29 mouse cellular contexts compared by ENCODE assay signal in genomic region chr11:6962786-6963575, GRCm38 (mm10).
DNase-seq lines count a peak whose midpoint lies in the region; ATAC-seq lines count a peak whose summit lies in the region.
"Had no signal": no experiment of that assay in that cellular context is flagged by ENCODE, and none has a peak within 500 bp of the region (broad histone marks: within the 10 kb centered on the region; RNA-seq: fewer than 3 reads in every experiment).

No protein-coding gene starts in this region.

- no peaks in the 10 kb centered on the region for H3K27me3 ChIP-seq in limb, embryonic 10.5 days (ENCODE audit: low read depth, poor library complexity, severe bottlenecking)
- H3K27me3 ChIP-seq in midbrain, embryonic 16.5 days (ENCODE audit: control insufficient read depth, insufficient read depth, low read depth, low read length) = no peaks in the 10 kb centered on the region
- H3K27me3 ChIP-seq: hindbrain, embryonic 12.5 days; liver, embryonic 15.5 days; neural tube, embryonic 15.5 days had no signal

- no peak overlapping the region for H3K27ac ChIP-seq in limb, embryonic 10.5 days
- H3K27ac ChIP-seq in midbrain, embryonic 16.5 days (ENCODE audit: low read length) = no peak overlapping the region
- H3K27ac ChIP-seq: heart, adult 2 months; hindbrain, embryonic 12.5 days; left cerebral cortex, adult 2 months; liver, embryonic 15.5 days; neural tube, embryonic 15.5 days had no signal

- no peaks in the 10 kb centered on the region for H3K9me3 ChIP-seq in limb, embryonic 10.5 days (replicated peaks)
- H3K9me3 ChIP-seq in midbrain, embryonic 16.5 days (replicated peaks; ENCODE audit: control insufficient read depth, low read length, poor library complexity, severe bottlenecking) = no peaks in the 10 kb centered on the region; the same call in 1 of the 2 replicates
- H3K9me3 ChIP-seq: hindbrain, embryonic 12.5 days; liver, embryonic 15.5 days; neural tube, embryonic 15.5 days had no signal

- no peak overlapping the region for H3K4me2 ChIP-seq in midbrain, embryonic 16.5 days (ENCODE audit: low read length)
- H3K4me2 ChIP-seq: hindbrain, embryonic 12.5 days; liver, embryonic 15.5 days; lung, embryonic 14.5 days; neural tube, embryonic 15.5 days had no signal

- WGBS in limb, embryonic 10.5 days = 91% methylated on average over 1 of the region's 1 CpGs
- 85% methylated on average over 1 of the region's 1 CpGs for WGBS in midbrain, embryonic 16.5 days

- H3K4me1 ChIP-seq in limb, embryonic 10.5 days = no peaks in the 10 kb centered on the region
- H3K4me1 ChIP-seq in midbrain, embryonic 16.5 days (ENCODE audit: control insufficient read depth, insufficient read depth, low read length) = no peaks in the 10 kb centered on the region
- H3K4me1 ChIP-seq: hindbrain, embryonic 12.5 days; liver, embryonic 15.5 days; neural tube, embryonic 15.5 days had no signal

- intact Hi-C loops in left cerebral cortex, postnatal 4 days (cut with DNase I) = no loop called here
- intact Hi-C loops in left cerebral cortex, postnatal 25 days (cut with DNase I) = no loop called here

- no peak overlapping the region for H3K9ac ChIP-seq in midbrain, embryonic 16.5 days (ENCODE audit: low read depth, low read length)
- H3K9ac ChIP-seq: hindbrain, embryonic 12.5 days; liver, embryonic 15.5 days; lung, embryonic 14.5 days; neural tube, embryonic 15.5 days had no signal

- no peak overlapping the region for H3K4me3 ChIP-seq in limb, embryonic 10.5 days
- no peak overlapping the region for H3K4me3 ChIP-seq in midbrain, embryonic 16.5 days (ENCODE audit: low read depth, low read length)
- H3K4me3 ChIP-seq: heart, adult 2 months; hindbrain, embryonic 12.5 days; left cerebral cortex, adult 2 months; liver, embryonic 15.5 days; neural tube, embryonic 15.5 days had no signal

- peak; percentile 59 for DNase-seq in left cerebral cortex, postnatal 4 days
- DNase-seq in left cerebral cortex, postnatal 25 days (ENCODE audit: low spot score in 2 of 2) = no peak
- peak; percentile 89 to 95 for DNase-seq in cerebellum, adult 18-20 months
- peak; percentile 89 to 94 for DNase-seq in cerebellum, postnatal 10 days
- DNase-seq in limb, embryonic 10.5 days (ENCODE audit: low spot score) = peak; percentile 8
- no peak for DNase-seq in thymus, postnatal 0 days (ENCODE audit: low spot score)
- DNase-seq in urinary bladder, adult 18-20 months (ENCODE audit: low spot score in 2 of 2) = no peak
- DNase-seq: adrenal gland, postnatal 25 days; B cell, adult 2 months; heart, adult 2 months; heart, postnatal 14 days; kidney, adult 9 months; kidney, postnatal 14 days; liver; lung, postnatal 14 days; midbrain, embryonic 14.5 days; retina, postnatal 1 day; right cerebral cortex, postnatal 25 days; spleen, adult 18-20 months; thymus, adult 18-20 months; thymus, postnatal 36 days had no signal

- H3K36me3 ChIP-seq in limb, embryonic 10.5 days = no peaks in the 10 kb centered on the region
- no peaks in the 10 kb centered on the region for H3K36me3 ChIP-seq in midbrain, embryonic 16.5 days (ENCODE audit: control insufficient read depth, insufficient read depth, low read length)
- H3K36me3 ChIP-seq: hindbrain, embryonic 12.5 days; liver, embryonic 15.5 days; neural tube, embryonic 15.5 days had no signal

- ATAC-seq in midbrain, embryonic 16.5 days = no peak
- ATAC-seq: forebrain, embryonic 14.5 days; intestine, embryonic 16.5 days had no signal

Comparison
In these comparisons a context has a peak if more than half of its experiments do, and no peak if none do; other contexts are left out.
1. DNase-seq: peak in left cerebral cortex, postnatal 4 days (single experiment), cerebellum, adult 18-20 months (2 of 2), cerebellum, postnatal 10 days (2 of 2) and limb, embryonic 10.5 days (single experiment); none in left cerebral cortex, postnatal 25 days (0 of 2), thymus, postnatal 0 days (single experiment) and urinary bladder, adult 18-20 months (0 of 2).